Mouse (Mus musculus): ENCODE measurements at regions not wholly inside any gene's neighbourhood (a gene's known extent, or its start where the extent isn't known, plus 50 kb on each side); places are given as distances from the start of the nearest gene placed in this dataset.
"Not testable (repeated sequence)": the region's sequence is repeated elsewhere in the genome, so short reads cannot be mapped to it uniquely, and the experiment has no call there.

DNA sequence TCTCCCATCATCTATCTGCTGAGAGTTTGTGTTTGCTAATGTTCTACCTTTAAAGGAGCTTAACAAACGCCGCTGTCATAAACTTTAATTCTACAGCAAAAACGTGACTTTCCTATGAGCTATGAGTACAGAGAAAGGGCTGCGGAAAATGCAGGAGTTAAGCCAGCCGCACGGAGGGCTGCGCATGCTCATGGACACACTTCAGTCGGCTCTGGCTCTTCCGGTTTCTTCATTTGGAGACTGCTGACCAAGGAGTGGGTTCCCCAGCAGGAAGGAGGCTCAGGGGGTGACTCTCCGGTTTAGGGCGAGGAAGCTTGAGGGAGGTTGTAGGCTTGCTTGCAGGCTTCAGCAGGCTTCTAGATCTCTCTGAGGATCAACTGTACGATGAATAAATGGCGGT, 59.3 kb downstream of the Sox2 start:
- H3K27me3 ChIP-seq (ENCODE audit: control insufficient read depth, insufficient read depth, low read depth, low read length): no peaks in the 10 kb centered on the region
- H3K4me3 ChIP-seq (ENCODE audit: low read length): no peak overlapping the region
- 78% methylated on average over 13 of the region's 13 CpGs for WGBS
- no peaks in the 10 kb centered on the region for H3K4me1 ChIP-seq (replicated peaks; ENCODE audit: control insufficient read depth, insufficient read depth, low read length)
- no peak overlapping the region for H3K9ac ChIP-seq (ENCODE audit: low read length)
- H3K27ac ChIP-seq (ENCODE audit: low read length): no peak overlapping the region
- H3K9me3 ChIP-seq (ENCODE audit: control insufficient read depth, low read length): no peaks in the 10 kb centered on the region
- no peak overlapping the region for H3K4me2 ChIP-seq (ENCODE audit: low read depth, low read length)
- ATAC-seq (ENCODE audit: low read depth): no peak
- no peaks in the 10 kb centered on the region for H3K36me3 ChIP-seq (ENCODE audit: control insufficient read depth, insufficient read depth, low read length)

DNA sequence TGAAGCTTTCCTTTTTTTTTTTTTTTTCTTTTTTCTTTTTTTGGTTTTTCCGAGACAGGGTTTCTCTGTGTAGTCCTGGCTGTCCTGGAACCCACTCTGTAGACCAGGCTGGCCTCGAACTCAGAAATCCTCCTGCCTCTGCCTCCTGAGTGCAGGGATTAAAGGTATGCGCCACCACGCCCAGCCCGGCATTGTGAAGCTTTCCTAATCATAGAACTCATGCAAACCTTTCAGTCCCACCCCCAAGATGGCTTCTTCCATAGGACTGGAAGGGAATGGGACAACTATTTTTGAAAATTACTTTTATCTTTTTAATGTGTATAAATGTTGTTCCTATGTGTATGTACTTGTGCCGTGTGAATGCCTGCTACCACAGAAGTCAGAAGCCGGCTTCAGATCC, 61.9 kb downstream of the Sox2 start:
- not testable (repeated sequence) for H3K9me3 ChIP-seq (ENCODE audit: control insufficient read depth, low read length); H3K36me3 ChIP-seq (ENCODE audit: control insufficient read depth, insufficient read depth, low read length); ATAC-seq (ENCODE audit: low read depth); H3K4me2 ChIP-seq (ENCODE audit: low read depth, low read length); H3K4me1 ChIP-seq (replicated peaks; ENCODE audit: control insufficient read depth, insufficient read depth, low read length); H3K27ac ChIP-seq (ENCODE audit: low read length); H3K27me3 ChIP-seq (ENCODE audit: control insufficient read depth, insufficient read depth, low read depth, low read length); H3K9ac ChIP-seq (ENCODE audit: low read length); H3K4me3 ChIP-seq (ENCODE audit: low read length)
- 88% methylated on average over 7 of the region's 7 CpGs for WGBS

DNA sequence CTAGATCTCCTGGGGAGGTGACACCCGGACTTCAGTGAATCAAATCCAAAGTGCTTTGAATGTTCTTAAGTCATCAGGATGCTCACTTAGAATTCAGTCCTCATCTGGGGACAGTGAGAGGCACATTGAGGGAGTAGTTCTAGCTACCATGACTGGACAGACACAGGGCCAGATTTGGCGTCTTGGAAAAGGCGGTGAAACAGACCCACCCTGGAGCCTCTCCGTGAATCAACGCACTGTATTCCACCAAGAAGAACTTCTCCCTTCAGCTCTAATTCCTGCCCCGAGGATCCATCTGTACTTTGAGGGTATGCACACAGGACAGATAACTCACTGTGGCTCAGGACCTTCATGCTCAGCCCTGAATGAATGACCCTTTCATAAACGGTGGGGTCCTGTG, 72.3 kb downstream of the Sox2 start:
- Histone ChIP-seq H3K27ac (ENCODE audit: low read length) (no peak overlapping the region), H3K36me3 (ENCODE audit: control insufficient read depth, insufficient read depth, low read length) (no peaks in the 10 kb centered on the region), H3K4me1 (replicated peaks; ENCODE audit: control insufficient read depth, insufficient read depth, low read length) (no peaks in the 10 kb centered on the region), H3K4me2 (ENCODE audit: low read depth, low read length) (no peak overlapping the region), H3K4me3 (ENCODE audit: low read length) (no peak overlapping the region), H3K9ac (ENCODE audit: low read length) (no peak overlapping the region), H3K27me3 (ENCODE audit: control insufficient read depth, insufficient read depth, low read depth, low read length) (no peaks in the 10 kb centered on the region), H3K9me3 (ENCODE audit: control insufficient read depth, low read length) (no peaks in the 10 kb centered on the region)
- WGBS: 78% methylated on average over 7 of the region's 7 CpGs
- no peak for ATAC-seq (ENCODE audit: low read depth)

DNA sequence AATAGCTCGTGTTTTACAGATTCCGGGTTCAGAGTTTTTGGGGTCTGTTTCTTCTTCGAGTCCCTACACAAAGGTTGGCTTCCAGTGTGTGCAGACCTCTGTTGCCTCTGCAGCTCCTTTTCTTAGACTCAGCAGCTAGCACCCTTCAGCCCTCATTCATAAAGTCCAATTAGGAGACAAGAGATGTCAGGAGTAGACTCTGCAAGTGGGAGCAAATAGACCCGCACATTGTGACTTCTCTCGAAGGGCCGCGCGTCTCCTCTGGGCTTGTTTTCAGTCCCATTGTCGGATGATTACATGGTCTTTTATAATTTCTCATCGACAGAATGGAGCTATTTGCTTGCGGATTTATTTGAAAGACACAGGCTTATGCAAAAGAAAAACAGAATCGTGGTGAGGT, 76.8 kb downstream of the Sox2 start:
- H3K9ac ChIP-seq (ENCODE audit: low read length): no peak overlapping the region
- no peak for ATAC-seq (ENCODE audit: low read depth)
- no peak overlapping the region for H3K27ac ChIP-seq (ENCODE audit: low read length)
- no peaks in the 10 kb centered on the region for H3K9me3 ChIP-seq (ENCODE audit: control insufficient read depth, low read length)
- H3K4me2 ChIP-seq (ENCODE audit: low read depth, low read length): no peak overlapping the region
- H3K27me3 ChIP-seq (ENCODE audit: control insufficient read depth, insufficient read depth, low read depth, low read length): no peaks in the 10 kb centered on the region
- no peaks in the 10 kb centered on the region for H3K4me1 ChIP-seq (replicated peaks; ENCODE audit: control insufficient read depth, insufficient read depth, low read length)
- H3K36me3 ChIP-seq (ENCODE audit: control insufficient read depth, insufficient read depth, low read length): no peaks in the 10 kb centered on the region
- no peak overlapping the region for H3K4me3 ChIP-seq (ENCODE audit: low read length)
- 85% methylated on average over 12 of the region's 12 CpGs for WGBS

DNA sequence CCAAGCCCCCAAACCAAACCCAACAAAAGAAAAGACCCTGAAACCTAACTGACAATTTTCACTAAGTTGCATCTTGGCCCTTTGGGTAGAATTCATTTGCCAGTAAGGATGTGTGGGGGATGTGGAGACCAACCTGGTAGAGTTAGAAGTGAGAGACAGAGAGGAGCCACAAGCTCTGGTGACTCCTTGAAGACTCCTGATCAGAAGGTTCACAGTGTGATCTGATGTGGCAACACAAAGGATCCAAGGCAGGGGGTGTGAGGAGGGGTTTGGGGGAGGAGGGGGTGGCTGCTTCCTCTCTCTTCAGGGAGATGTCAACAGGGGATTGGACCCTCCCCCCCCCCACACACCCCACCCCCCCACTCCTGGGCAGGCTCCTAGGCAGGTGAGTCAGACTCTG, 78.1 kb downstream of the Sox2 start:
- H3K4me1 ChIP-seq (replicated peaks; ENCODE audit: control insufficient read depth, insufficient read depth, low read length): no peaks in the 10 kb centered on the region
- no peak overlapping the region for H3K4me2 ChIP-seq (ENCODE audit: low read depth, low read length)
- H3K27me3 ChIP-seq (ENCODE audit: control insufficient read depth, insufficient read depth, low read depth, low read length): no peaks in the 10 kb centered on the region
- no peak overlapping the region for H3K9ac ChIP-seq (ENCODE audit: low read length)
- H3K36me3 ChIP-seq (ENCODE audit: control insufficient read depth, insufficient read depth, low read length): no peaks in the 10 kb centered on the region
- H3K9me3 ChIP-seq (ENCODE audit: control insufficient read depth, low read length): no peaks in the 10 kb centered on the region
- no peak overlapping the region for H3K27ac ChIP-seq (ENCODE audit: low read length)
- H3K4me3 ChIP-seq (ENCODE audit: low read length): no peak overlapping the region
- ATAC-seq (ENCODE audit: low read depth): no peak

DNA sequence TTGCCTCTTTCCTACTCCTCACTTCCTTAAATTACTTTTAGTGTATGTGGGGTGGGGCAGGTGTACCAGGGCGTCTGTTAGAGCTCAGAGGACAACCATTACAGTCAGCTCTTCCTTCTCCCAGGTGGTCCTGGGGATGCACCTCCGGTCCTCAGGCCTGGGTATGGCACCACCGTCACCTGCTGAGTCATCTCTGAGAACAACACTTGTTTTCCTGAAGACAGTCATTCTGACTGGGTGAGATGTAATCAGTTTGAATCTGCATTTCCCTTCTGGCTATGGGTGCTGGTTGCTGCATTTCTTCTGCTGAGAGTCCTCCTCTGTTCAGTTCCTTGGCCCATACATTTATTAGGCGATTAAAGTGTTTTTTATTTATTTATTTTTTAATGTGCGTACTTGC, 84.8 kb downstream of the Sox2 start:
- no peak overlapping the region for H3K4me3 ChIP-seq (ENCODE audit: low read length)
- no peak overlapping the region for H3K27ac ChIP-seq (ENCODE audit: low read length)
- no peaks in the 10 kb centered on the region for H3K36me3 ChIP-seq (ENCODE audit: control insufficient read depth, insufficient read depth, low read length)
- no peak overlapping the region for H3K4me2 ChIP-seq (ENCODE audit: low read depth, low read length)
- no peaks in the 10 kb centered on the region for H3K4me1 ChIP-seq (replicated peaks; ENCODE audit: control insufficient read depth, insufficient read depth, low read length)
- 79% methylated on average over 5 of the region's 5 CpGs for WGBS
- H3K9me3 ChIP-seq (ENCODE audit: control insufficient read depth, low read length): no peaks in the 10 kb centered on the region
- no peak overlapping the region for H3K9ac ChIP-seq (ENCODE audit: low read length)
- no peak for ATAC-seq (ENCODE audit: low read depth)
- no peaks in the 10 kb centered on the region for H3K27me3 ChIP-seq (ENCODE audit: control insufficient read depth, insufficient read depth, low read depth, low read length)

DNA sequence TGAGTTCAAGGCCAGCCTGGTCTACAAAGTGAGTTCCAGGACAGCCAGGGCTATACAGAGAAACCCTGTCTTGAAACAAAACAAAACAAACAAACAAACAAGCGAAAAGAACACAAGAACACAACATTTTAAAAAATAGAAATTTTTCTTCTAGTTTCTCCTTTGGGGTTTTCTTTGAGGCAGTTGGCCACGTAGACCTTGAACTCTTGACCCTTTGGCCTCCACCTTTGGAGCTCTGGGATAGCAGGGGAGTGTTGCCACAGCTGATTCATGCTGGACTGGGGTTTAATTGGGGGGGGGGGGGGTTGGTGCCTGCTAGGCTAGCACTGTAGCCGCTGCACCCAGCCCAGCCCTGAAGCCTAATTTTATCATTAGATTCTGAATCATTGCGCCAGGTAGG, 87.8 kb downstream of the Sox2 start:
- H3K9ac ChIP-seq (ENCODE audit: low read length): no peak overlapping the region
- H3K4me1 ChIP-seq (replicated peaks; ENCODE audit: control insufficient read depth, insufficient read depth, low read length): no peaks in the 10 kb centered on the region
- H3K4me3 ChIP-seq (ENCODE audit: low read length): no peak overlapping the region
- no peak for ATAC-seq (ENCODE audit: low read depth)
- no peaks in the 10 kb centered on the region for H3K36me3 ChIP-seq (ENCODE audit: control insufficient read depth, insufficient read depth, low read length)
- no peaks in the 10 kb centered on the region for H3K27me3 ChIP-seq (ENCODE audit: control insufficient read depth, insufficient read depth, low read depth, low read length)
- H3K27ac ChIP-seq (ENCODE audit: low read length): no peak overlapping the region
- no peak overlapping the region for H3K4me2 ChIP-seq (ENCODE audit: low read depth, low read length)
- 86% methylated on average over 4 of the region's 4 CpGs for WGBS
- no peaks in the 10 kb centered on the region for H3K9me3 ChIP-seq (ENCODE audit: control insufficient read depth, low read length)

DNA sequence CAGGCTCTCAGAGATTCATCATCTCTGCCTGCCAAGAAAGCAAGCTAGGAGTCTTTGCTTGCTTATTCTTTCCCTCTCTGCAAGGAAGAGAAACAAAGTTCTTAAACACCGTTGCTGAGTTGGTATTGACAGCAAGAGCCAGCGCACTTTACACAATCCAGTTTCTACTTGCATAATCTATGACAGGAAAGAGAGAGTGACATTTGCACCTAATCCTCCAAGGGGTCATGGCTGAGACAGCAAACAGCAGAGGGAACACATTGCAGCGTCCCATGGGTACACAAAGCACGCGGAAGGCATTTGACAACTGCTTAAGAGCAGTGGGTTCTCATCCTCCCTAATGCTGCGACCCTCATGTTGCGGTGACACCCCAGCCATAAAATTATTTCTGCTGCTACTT, 88.7 kb downstream of the Sox2 start:
- no peak overlapping the region for H3K4me2 ChIP-seq (ENCODE audit: low read depth, low read length)
- H3K4me1 ChIP-seq (replicated peaks; ENCODE audit: control insufficient read depth, insufficient read depth, low read length): no peaks in the 10 kb centered on the region
- H3K9ac ChIP-seq (ENCODE audit: low read length): no peak overlapping the region
- peak; percentile 23; the same call in 1 of the 2 replicates for ATAC-seq (ENCODE audit: low read depth)
- H3K36me3 ChIP-seq (ENCODE audit: control insufficient read depth, insufficient read depth, low read length): no peaks in the 10 kb centered on the region
- no peak overlapping the region for H3K27ac ChIP-seq (ENCODE audit: low read length)
- WGBS: 38% methylated on average over 7 of the region's 7 CpGs
- no peak overlapping the region for H3K4me3 ChIP-seq (ENCODE audit: low read length)
- no peaks in the 10 kb centered on the region for H3K27me3 ChIP-seq (ENCODE audit: control insufficient read depth, insufficient read depth, low read depth, low read length)
- no peaks in the 10 kb centered on the region for H3K9me3 ChIP-seq (ENCODE audit: control insufficient read depth, low read length)

DNA sequence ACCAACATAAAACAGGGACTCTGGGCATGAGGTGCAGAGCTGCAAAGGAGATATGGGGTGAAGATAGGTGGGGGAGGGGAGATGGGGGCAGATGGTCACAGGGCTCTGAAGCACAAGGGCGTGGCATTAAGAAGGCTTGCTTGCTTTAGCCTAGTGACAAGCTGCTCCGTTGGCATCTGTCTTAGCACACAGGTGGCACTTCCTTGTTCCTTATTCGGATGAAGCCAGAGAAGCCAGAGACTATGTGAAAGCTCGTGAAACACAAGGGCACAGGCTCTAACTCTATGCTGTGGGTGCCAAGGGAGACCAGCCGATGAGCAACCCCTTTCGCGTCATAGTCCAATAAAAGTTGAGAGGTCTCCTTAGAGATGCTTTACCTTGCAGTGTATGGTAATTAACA, 89.5 kb downstream of the Sox2 start:
- WGBS: 67% methylated on average over 7 of the region's 7 CpGs
- Histone ChIP-seq H3K27ac (ENCODE audit: low read length) (no peak overlapping the region), H3K4me1 (replicated peaks; ENCODE audit: control insufficient read depth, insufficient read depth, low read length) (no peaks in the 10 kb centered on the region), H3K9ac (ENCODE audit: low read length) (no peak overlapping the region), H3K9me3 (ENCODE audit: control insufficient read depth, low read length) (no peaks in the 10 kb centered on the region), H3K4me2 (ENCODE audit: low read depth, low read length) (no peak overlapping the region), H3K4me3 (ENCODE audit: low read length) (no peak overlapping the region), H3K36me3 (ENCODE audit: control insufficient read depth, insufficient read depth, low read length) (no peaks in the 10 kb centered on the region), H3K27me3 (ENCODE audit: control insufficient read depth, insufficient read depth, low read depth, low read length) (no peaks in the 10 kb centered on the region)
- no peak for ATAC-seq (ENCODE audit: low read depth)

DNA sequence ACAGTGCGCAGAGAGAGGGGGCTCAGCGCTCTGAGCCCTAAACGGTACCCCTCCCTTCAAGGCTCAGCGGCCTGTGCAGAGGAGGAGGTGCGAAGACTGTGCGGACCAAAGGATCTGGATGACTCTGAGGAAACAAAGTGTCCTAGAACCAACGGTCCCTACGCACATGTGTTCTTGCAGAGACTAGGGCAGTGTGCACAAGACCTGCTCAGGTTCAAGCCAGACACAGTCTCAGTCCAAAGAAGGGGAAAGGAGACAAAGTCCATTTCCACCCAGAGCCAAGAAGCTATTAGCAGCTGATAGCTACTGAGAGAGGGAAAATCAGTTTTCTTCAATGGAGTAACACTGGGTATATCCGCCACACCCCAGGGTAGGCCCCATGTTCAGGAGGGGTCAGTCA, 89.9 kb downstream of the Sox2 start:
- Histone ChIP-seq H3K27me3 (ENCODE audit: control insufficient read depth, insufficient read depth, low read depth, low read length) (no peaks in the 10 kb centered on the region), H3K9ac (ENCODE audit: low read length) (no peak overlapping the region), H3K9me3 (ENCODE audit: control insufficient read depth, low read length) (no peaks in the 10 kb centered on the region), H3K4me1 (replicated peaks; ENCODE audit: control insufficient read depth, insufficient read depth, low read length) (no peaks in the 10 kb centered on the region), H3K27ac (ENCODE audit: low read length) (no peak overlapping the region), H3K4me3 (ENCODE audit: low read length) (no peak overlapping the region), H3K4me2 (ENCODE audit: low read depth, low read length) (no peak overlapping the region), H3K36me3 (ENCODE audit: control insufficient read depth, insufficient read depth, low read length) (no peaks in the 10 kb centered on the region)
- WGBS: 88% methylated on average over 9 of the region's 9 CpGs
- ATAC-seq (ENCODE audit: low read depth): no peak
